Mouse (Mus musculus) thymus, adult 2 months (tissue): ENCODE measurements at regions not wholly inside any gene's neighbourhood (a gene's known extent, or its start where the extent isn't known, plus 50 kb on each side); places are given as distances from the start of the nearest gene placed in this dataset.

ENCODE experiments used
- CTCF ChIP-seq: fragments of 200-500 bp; IDR thresholded peaks from 2 replicates; pipeline ENCODE4 v1.5.1; 2012; ENCODE audit warnings: mild to moderate bottlenecking, control low read depth, low read length, moderate library complexity, borderline replicate concordance; ENCODE audit not compliant: control insufficient read depth, poor library complexity, insufficient read depth; ENCODE audit errors: extremely low read depth
- POLR2A ChIP-seq: fragments of 200-500 bp; IDR thresholded peaks from 2 replicates; pipeline ENCODE4 v1.6.1; 2012; ENCODE audit warnings: mild to moderate bottlenecking, low read length, control low read depth, moderate library complexity; ENCODE audit not compliant: control insufficient read depth, poor library complexity, insufficient read depth; ENCODE audit errors: extremely low read depth

GRCm38 (mm10) chr8:89872768-89873167, 475.4 kb downstream of the Tox3 start:
- TF ChIP-seq CTCF (no peak), POLR2A (no peak)
